Mouse (Mus musculus) urinary bladder, postnatal 10 days (tissue): ENCODE results near the gene Frmd4a.

Experiments used
- DNase-seq: peaks from one replicate; pipeline ENCODE4 v3.0.0; 2022; ENCODE audit warnings: low spot score

Frmd4a gene

DNA sequence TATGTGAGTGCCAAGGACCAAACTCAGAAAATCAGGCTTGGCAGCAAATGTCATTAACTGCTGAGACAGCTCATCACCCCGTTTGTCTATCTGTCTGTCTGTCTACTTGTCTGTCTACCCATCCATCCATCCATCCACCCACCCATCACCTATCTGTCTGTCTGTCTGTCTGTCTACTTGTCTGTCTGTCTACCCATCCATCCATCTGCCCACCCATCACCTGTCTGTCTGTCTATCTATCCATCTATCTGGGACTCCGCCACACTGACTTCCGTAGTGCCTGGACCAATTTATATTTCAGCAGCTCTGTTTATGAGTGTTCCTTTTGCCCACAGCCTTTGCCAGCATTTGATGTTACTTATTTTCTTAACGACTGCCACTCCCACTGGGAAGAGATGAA lies 375.5 kb downstream of the Frmd4a start:
- no peak for DNase-seq

GRCm38 (mm10) chr2:4394641-4395040 lies 377.1 kb downstream of the Frmd4a start:
- DNase-seq: no peak

DNA sequence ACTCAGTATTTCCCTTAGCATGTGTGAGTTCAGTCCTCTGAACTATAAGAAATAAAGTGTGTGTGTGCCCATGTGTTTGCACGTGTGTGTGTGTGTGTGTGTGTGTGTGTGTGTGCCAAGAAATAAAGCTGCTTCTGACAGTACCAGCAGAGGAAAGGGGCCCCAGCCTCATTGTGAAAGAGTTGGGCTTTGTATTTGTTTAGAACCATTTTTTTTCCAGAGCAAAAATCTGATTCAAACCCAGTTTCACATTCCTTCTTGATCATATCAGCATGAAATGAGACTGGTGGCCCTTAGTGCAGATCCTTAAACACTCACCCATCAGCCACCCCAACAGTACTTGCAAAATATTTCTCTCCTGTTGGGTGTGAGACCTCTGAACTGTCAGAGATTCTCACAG lies 382.2 kb downstream of the Frmd4a start:
- no peak for DNase-seq

DNA sequence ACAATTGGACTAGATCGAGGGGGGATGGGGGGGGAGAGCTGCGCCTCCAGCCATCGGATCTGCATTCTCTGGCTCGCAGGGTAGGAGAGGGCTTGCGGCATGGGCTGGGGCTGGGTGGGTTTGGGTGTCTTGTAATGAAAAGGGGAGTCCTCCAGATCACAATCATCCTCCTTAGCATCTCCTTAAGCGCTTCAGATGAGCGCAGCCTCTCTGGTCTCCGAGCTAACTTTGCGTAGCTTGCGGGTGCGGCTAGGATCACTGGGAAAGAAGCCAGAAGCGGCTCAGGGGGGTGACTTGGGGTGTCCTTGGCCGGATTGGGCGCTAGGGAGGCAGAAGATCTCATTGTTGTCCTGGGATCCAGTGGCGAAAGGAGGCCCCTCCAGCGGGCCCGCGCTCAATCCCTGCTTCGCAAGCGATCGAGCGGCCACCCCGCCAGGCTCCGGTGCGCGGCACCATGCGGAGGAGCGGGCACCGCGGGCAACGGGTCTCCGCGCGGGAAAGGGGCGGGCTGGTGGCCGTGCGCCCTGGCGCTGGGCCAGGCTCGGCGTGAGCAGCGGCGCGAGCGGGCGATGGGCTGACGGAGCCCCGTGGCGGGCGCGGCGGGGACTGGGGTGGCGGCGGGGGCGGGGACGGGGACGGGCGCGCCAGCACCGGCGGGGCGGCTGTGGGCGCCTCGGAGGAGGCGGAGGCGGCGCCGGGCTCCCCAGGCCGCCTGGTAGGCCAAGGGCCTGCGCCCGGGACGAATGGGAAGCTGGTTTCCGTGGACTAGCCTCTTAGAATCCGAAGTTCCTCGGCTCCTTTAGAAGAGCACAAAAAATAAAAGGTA lies 383.5 kb downstream of the Frmd4a start:
- peak; percentile 13 for DNase-seq

- DNase-seq: no peak
These were observed 384.4 kb downstream of the Frmd4a start for GRCm38 (mm10) chr2:4401597-4402581.

- no peak for DNase-seq
These were observed 389.5 kb downstream of the Frmd4a start for GRCm38 (mm10) chr2:4406977-4407376.

DNA sequence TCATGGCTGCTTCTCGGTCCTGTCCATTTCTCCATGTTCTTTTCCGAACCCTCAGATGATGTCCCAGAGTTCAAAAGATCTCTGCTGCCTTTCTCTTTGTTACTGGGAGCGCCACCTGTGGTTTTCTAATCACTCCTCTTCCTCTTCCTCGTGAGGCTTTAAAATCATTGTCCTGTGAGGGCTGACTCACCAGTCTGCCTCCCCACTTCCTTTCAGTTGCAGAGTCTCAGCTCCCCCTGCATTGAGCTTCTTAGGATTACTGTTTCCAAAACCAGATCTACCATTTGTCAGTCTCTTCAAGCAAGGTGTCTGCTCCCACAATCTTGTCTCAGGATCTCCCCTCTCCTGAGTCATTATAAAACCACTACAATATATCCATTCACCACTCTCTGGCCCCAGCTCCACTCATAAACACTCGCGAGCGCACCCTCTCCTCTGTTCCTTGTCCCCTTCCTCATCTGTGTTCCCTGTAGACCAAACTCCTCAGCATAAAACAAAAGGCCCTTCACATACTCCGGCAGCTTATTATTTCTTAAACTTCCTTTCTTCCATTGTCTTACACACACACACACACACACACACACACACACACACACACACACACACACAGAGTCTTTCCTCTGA lies 392.4 kb downstream of the Frmd4a start:
- no peak for DNase-seq

DNA sequence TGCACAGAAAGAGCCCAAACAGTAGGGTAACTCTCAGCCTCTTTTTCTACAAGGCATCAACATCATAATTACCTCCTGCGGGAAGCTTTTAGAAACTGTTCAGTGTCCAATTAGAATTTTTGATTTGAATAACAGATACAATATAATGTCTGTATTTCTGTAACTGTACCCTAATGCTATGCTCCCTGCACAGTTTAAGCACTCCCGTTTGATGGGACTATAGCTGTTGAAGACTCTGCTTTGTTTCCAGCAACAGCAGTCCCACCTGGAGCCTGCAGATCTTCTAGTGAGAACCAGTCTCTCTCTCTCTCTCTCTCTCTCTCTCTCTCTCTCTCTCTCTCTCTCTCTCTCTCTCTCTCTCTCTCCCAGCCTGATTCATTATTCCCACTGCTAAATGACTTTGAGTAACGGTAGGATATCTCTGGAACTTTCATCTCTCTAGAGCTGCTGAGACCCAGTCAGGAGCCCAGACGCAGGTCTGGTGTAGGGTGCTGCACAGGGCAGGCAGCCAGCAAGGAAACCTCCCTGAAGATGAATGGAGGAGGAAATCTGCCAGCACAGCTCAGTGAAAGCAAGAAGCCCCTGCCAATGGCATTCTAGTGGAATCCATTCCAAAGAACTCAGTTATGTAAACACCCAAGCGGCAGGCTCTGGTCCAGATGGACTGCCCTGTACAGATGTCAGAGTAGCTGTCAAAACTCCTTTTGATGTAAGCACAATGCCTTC lies 395.5 kb downstream of the Frmd4a start:
- DNase-seq: no peak

GRCm38 (mm10) chr2:4413596-4414335 lies 396.2 kb downstream of the Frmd4a start:
- no peak for DNase-seq

- no peak for DNase-seq
These were observed 403.3 kb downstream of the Frmd4a start for GRCm38 (mm10) chr2:4420679-4421312.

DNA sequence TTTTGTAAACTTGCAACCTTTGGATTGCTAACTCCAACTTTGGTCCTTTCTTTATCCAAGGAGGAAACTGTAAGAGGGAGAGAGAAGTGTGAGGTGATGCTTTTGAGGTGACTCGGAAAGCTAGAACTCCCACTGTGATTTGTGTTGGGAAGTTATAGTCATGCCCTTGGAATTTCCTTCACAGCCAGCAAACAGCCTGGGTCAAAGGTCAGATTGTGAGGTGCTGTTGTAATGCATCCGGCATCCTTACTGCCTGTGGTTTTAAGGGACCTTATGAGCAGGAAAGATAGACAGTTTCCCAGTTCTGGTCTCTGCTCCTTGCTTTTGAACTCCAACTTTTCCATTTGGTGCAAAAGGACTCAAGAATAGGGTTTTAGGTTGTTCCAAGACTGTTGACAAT lies 404.2 kb downstream of the Frmd4a start:
- DNase-seq: no peak

DNA sequence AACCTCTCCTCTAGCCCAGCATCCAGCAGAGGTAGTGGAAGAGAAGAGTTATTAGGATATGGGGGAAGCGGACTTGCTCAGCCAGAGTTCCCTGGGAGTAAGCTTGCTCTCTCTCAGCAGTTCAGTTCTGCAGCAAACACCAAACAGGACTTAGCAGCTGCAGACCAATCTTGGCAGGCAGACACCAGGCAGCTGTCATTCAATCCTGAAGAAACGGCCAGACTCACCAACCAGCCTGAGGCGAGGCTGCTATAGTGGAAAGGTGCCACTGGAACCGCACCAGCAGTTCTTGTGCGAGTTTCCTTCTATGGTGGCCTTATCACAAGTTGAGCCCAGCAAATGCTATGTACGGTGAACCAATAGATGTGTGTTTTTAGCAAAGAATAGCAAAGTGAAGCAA lies 406.4 kb downstream of the Frmd4a start:
- no peak for DNase-seq

DNA sequence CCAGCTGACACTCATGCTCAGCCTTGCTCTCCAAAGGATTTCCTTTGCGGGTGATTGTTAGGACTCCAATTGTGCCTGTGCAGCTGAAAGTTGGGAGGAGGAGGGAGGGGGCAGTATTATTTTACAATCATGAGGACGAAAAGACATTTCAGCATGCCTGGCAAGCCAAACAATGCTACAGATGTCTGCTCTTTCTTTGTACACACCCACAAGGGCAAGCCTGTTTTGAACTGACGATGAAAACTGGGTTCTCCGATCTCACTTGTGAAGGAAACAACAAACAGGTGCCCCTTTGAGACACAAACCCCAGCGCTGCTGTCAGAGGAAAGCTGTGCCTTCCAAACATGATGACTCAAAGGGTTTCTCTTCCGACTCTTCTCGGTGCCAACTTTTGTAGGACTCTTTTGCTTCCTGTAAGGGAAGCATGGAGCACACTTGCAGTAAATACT lies 410.9 kb downstream of the Frmd4a start:
- DNase-seq: no peak

- DNase-seq: no peak
These were observed 415.6 kb downstream of the Frmd4a start for GRCm38 (mm10) chr2:4433119-4433518.

DNA sequence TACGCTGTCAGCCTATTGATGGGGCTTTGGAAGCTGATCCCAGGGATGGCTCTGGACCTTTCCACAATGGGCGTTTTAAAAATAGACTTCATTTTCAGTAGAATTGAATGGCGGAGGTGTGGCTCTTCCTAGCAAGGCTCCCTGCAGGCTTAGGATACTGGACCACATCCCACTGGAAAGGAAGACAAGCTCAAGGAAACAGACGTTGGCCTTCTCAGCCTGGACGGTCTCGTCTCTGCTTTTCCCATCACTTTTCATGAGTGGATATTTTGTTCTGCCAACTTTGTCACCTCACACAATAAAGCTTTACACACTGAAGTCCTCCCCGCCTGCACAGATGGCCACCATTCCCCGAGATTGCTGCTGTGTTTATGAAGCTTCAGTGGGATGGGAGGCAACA lies 417.5 kb downstream of the Frmd4a start:
- no peak for DNase-seq

- no peak for DNase-seq
These were observed 419.1 kb downstream of the Frmd4a start for GRCm38 (mm10) chr2:4436361-4437231.

DNA sequence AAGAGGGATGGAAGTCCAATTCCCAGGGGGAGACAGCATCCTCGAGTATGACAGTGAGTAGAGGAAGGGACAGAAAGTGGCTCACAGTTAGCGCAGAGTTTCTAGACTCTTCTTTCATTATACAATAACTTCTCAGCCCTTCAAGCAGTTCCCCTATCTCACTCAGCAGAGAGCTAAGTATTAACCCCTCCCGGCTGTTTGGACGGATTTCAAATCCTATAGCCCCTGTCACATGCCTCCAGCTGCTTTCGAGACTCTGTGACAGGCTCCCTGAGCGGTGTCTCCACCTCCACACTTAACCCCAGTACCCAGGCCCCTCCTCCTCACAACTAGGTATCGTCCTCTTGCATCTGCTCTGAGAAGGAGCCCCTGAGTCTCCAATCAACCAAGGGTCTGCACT lies 421.2 kb downstream of the Frmd4a start:
- DNase-seq: no peak

- DNase-seq: no peak
These were observed 422.4 kb downstream of the Frmd4a start for GRCm38 (mm10) chr2:4439909-4440308.

GRCm38 (mm10) chr2:4441840-4442239 lies 424.3 kb downstream of the Frmd4a start:
- no peak for DNase-seq

DNA sequence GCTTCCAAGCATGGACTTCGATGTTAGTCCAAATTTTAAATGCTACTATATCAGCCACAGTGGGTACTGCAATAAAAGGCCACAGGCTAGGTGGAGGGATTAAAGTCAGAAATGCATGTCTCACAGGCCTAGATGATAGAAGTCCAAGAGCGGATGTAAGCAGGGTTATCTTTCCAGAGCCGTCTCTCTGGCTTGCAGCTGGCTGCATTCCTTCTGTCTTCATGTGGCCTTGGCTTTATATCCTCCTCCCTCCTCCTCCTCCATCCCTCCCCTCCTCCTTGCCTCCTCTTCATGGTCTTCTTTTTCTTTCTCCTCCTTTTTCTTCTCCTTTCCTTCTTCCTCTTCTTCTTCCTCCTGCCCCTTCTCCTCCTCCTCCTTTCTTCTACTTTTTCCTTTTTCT lies 427.2 kb downstream of the Frmd4a start:
- no peak for DNase-seq
